Mouse (Mus musculus) liver, embryonic 11.5 days (tissue): ENCODE measurements around the gene Ube2l6. TPM values are rescaled to one million over a fixed set of nuclear protein-coding genes. Genes with fewer than 3 reads are reported as not detected.
A peak's percentile ranks its signal among the peaks of the same experiment; 100 is the strongest.

Experiments
- ATAC-seq: fragments of 200-750 bp; cut with Nextera tagmentation; replicated peaks from 2 replicates; pipeline ENCODE4 v1.8.0; 2017; ENCODE audit warnings: moderate number of reproducible peaks, mild to moderate bottlenecking, moderate TSS enrichment, moderate library complexity; ENCODE audit not compliant: low FRiP score
- DNase-seq: peaks from one replicate; pipeline ENCODE4 v3.0.0-alpha.2; 2017; ENCODE audit warnings: low spot score
- H3K27ac ChIP-seq: fragments of 300-500 bp; sonication (generic); 2 replicates; pipeline ENCODE4 v1.5.1; 2014; ENCODE audit warnings: mild to moderate bottlenecking, low read depth, low read length, control low read depth
- H3K27me3 ChIP-seq: fragments of 300-500 bp; sonication (generic); replicated peaks from 2 replicates; pipeline ENCODE4 v1.6.1; 2014; ENCODE audit warnings: low read length, mixed read lengths; ENCODE audit not compliant: control insufficient read depth, insufficient read depth
- H3K36me3 ChIP-seq: fragments of 300-500 bp; sonication (generic); 2 replicates; pipeline ENCODE4 v1.6.1; 2014; ENCODE audit warnings: mild to moderate bottlenecking, low read length, moderate library complexity, mixed read lengths; ENCODE audit not compliant: control insufficient read depth, insufficient read depth
- H3K4me1 ChIP-seq: fragments of 300-500 bp; sonication (generic); replicated peaks from 2 replicates; pipeline ENCODE4 v1.6.1; 2014; ENCODE audit warnings: low read length, mixed read lengths; ENCODE audit not compliant: control insufficient read depth, insufficient read depth
- H3K4me2 ChIP-seq: fragments of 300-500 bp; sonication (generic); 2 replicates; pipeline ENCODE4 v1.6.1; 2014; ENCODE audit warnings: mild to moderate bottlenecking, control low read depth, moderate library complexity
- H3K4me3 ChIP-seq: fragments of 300-500 bp; sonication (generic); 2 replicates; pipeline ENCODE4 v1.5.1; 2014; ENCODE audit warnings: low read depth, low read length, control low read depth
- H3K9ac ChIP-seq: fragments of 300-500 bp; sonication (generic); 2 replicates; pipeline ENCODE4 v1.6.1; 2014; ENCODE audit warnings: low read depth, low read length, control low read depth
- H3K9me3 ChIP-seq: fragments of 300-500 bp; sonication (generic); 2 replicates; pipeline ENCODE4 v1.6.1; 2016; ENCODE audit warnings: low read length, inconsistent platforms, mixed read lengths; ENCODE audit not compliant: control insufficient read depth
- WGBS: fragments of 180-500 bp; shearing (Covaris S2); extraction: QIAGEN DNeasy Blood & Tissue Kit; methylation state at CpG from one replicate; pipeline ENCODE4 v1.1.7; 2014; 5-methylcytosine and 5-hydroxymethylcytosine counted together
- polyA plus RNA-seq: library from polyadenylated mRNA; unstranded; fragments of >200 nt; fragmentation: Nextera tagmentation; extraction: Ambion mirVana; gene quantifications from 2 replicates; pipeline ENCODE4 v1.2.1, GENCODE M21; 2014

Ube2l6 gene
- polyA plus RNA-seq, 1 experiment from 2014 or later: 114 TPM

- ATAC-seq (no peak), DNase-seq (no peak)
- H3K4me1 ChIP-seq: no peaks in the 10 kb centered on the region
- H3K9me3 ChIP-seq: no peaks in the 10 kb centered on the region
- 41% methylated on average over 1 of the region's 1 CpGs for WGBS
- H3K4me3 ChIP-seq: no peak overlapping the region
- no peaks in the 10 kb centered on the region for H3K36me3 ChIP-seq
- H3K9ac ChIP-seq: no peak overlapping the region
- no peak overlapping the region for H3K4me2 ChIP-seq
- no peaks in the 10 kb centered on the region for H3K27me3 ChIP-seq
- H3K27ac ChIP-seq: no peak overlapping the region
Observed at GRCm38 (mm10) chr2:84762818-84763217, 35.8 kb upstream of the Ube2l6 start.

DNA sequence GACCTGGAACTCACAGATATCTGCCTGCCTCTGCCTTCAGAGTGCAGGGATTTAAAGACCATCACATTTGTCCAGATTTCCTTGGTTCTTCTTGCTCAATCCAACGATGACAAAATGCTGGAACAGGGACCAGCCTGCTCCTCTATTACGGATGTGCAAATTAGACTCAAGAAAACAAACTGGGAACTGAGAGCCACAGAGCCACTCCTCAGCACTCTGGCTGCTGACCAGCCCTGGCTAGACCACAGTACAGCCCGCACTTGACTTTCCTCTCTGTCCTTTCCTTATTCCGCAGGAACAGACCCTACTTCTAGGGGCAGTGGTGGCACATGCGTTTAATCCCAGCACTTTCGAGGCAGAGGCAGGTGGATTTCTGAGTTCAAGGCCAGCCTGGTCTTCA is 28.1 kb upstream of the Ube2l6 start:
- no peak for DNase-seq
- H3K27me3 ChIP-seq: peaks cover 2% of the 10 kb centered on the region; the same call in 1 of the 2 replicates
- H3K27ac ChIP-seq: no peak overlapping the region
- no peak overlapping the region for H3K4me2 ChIP-seq
- no peaks in the 10 kb centered on the region for H3K36me3 ChIP-seq
- H3K4me3 ChIP-seq: no peak overlapping the region
- H3K9me3 ChIP-seq: no peaks in the 10 kb centered on the region
- peaks cover 6% of the 10 kb centered on the region; the same call in 1 of the 2 replicates for H3K4me1 ChIP-seq
- ATAC-seq: no peak
- H3K9ac ChIP-seq: no peak overlapping the region
- WGBS: 67% methylated on average over 6 of the region's 6 CpGs

DNA sequence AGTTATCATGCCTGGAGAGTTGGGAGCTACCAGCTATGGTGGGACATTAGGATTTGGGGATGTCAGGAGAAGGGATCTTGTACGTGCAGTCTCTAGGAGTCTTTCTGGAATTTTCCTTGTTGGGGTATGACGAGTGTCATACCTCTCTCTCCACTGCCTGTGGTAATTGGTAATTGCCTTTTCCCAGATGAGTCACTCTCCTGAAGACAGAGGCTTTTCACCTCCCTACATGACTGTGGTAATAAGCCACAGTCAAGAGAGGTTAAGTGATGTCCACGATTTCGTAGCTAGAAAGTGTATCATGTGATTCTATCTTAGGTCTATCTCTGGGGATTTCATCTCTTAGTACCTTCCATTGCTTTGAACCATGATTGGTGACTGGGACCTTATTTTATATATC is 26.2 kb upstream of the Ube2l6 start:
- Histone ChIP-seq H3K9ac (no peak overlapping the region), H3K27me3 (peaks cover 2% of the 10 kb centered on the region; the same call in 1 of the 2 replicates), H3K27ac (no peak overlapping the region), H3K9me3 (no peaks in the 10 kb centered on the region), H3K4me2 (no peak overlapping the region), H3K36me3 (no peaks in the 10 kb centered on the region), H3K4me3 (no peak overlapping the region), H3K4me1 (peaks cover 6% of the 10 kb centered on the region; the same call in 1 of the 2 replicates)
- ATAC-seq (no peak), DNase-seq (no peak)
- 74% methylated on average over 4 of the region's 4 CpGs for WGBS

- Histone ChIP-seq H3K4me2 (no peak overlapping the region), H3K4me1 (peaks cover 6% of the 10 kb centered on the region; the same call in 1 of the 2 replicates), H3K9ac (no peak overlapping the region), H3K9me3 (no peaks in the 10 kb centered on the region), H3K36me3 (no peaks in the 10 kb centered on the region), H3K27me3 (peaks cover 2% of the 10 kb centered on the region), H3K27ac (no peak overlapping the region), H3K4me3 (no peak overlapping the region)
- DNase-seq: no peak
- 75% methylated on average over 5 of the region's 5 CpGs for WGBS
- no peak for ATAC-seq
Observed at GRCm38 (mm10) chr2:84773195-84773594, 25.4 kb upstream of the Ube2l6 start.

GRCm38 (mm10) chr2:84774751-84775150 is 23.9 kb upstream of the Ube2l6 start:
- WGBS: 11% methylated on average over 15 of the region's 15 CpGs
- Histone ChIP-seq H3K9me3 (no peaks in the 10 kb centered on the region), H3K27ac (0 out of 2 replicates have a peak overlapping the region, but pooled peaks have one; percentile 35), H3K27me3 (peaks cover 2% of the 10 kb centered on the region), H3K36me3 (no peaks in the 10 kb centered on the region), H3K4me1 (peaks cover 6% of the 10 kb centered on the region; the same call in 1 of the 2 replicates), H3K4me2 (peak overlapping the region; percentile 47), H3K9ac (0 out of 2 replicates have a peak overlapping the region, but pooled peaks have one; percentile 4), H3K4me3 (peak overlapping the region; percentile 31)
- peak; percentile 56 for DNase-seq
- peak; percentile 79 for ATAC-seq

GRCm38 (mm10) chr2:84775241-84775640 is 23.4 kb upstream of the Ube2l6 start, which contains the start of gene Serping1:
Gene Serping1 (minus strand): TSS chr2:84775444.
- peaks cover 6% of the 10 kb centered on the region; the same call in 1 of the 2 replicates for H3K4me1 ChIP-seq
- H3K4me3 ChIP-seq: peak within 1 kb of the TSS; percentile 31
- H3K27ac ChIP-seq: 0 out of 2 replicates have a peak within 1 kb of the TSS, but pooled peaks have one; percentile 35
- H3K4me2 ChIP-seq: peak within 1 kb of the TSS; percentile 47
- no peak for DNase-seq
- 60% methylated on average over 9 of the region's 9 CpGs for WGBS
- ATAC-seq: peak; percentile 55
- 0 out of 2 replicates have a peak within 1 kb of the TSS, but pooled peaks have one; percentile 4 for H3K9ac ChIP-seq
- peaks cover 2% of the 10 kb centered on the region for H3K27me3 ChIP-seq
- H3K36me3 ChIP-seq: no peaks in the 10 kb centered on the region
- H3K9me3 ChIP-seq: no peaks in the 10 kb centered on the region

DNA sequence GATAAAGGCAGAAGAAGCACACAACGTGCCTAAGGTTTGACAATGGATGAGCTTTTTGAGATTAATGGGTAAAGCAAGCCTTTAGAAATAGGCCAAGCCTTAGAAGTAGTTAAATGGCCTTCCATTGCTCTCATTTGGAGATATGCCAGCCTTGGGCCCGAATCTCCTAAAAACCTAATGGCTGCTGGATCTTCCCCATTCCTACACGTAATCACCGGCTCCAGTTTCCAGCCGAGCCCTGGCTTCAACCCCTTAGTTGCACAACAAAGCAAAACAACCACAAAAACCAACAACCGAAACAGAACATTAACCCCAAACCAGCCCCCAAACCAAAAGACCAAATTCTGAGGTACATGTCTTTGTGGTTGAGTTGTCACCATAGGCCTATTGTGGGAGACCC is 23.0 kb upstream of the Ube2l6 start:
- Histone ChIP-seq H3K4me2 (no peak overlapping the region), H3K4me3 (no peak overlapping the region), H3K9me3 (no peaks in the 10 kb centered on the region), H3K9ac (no peak overlapping the region), H3K27ac (no peak overlapping the region), H3K27me3 (peaks cover 2% of the 10 kb centered on the region), H3K4me1 (peaks cover 6% of the 10 kb centered on the region; the same call in 1 of the 2 replicates), H3K36me3 (no peaks in the 10 kb centered on the region)
- 71% methylated on average over 6 of the region's 6 CpGs for WGBS
- ATAC-seq (no peak), DNase-seq (no peak)

DNA sequence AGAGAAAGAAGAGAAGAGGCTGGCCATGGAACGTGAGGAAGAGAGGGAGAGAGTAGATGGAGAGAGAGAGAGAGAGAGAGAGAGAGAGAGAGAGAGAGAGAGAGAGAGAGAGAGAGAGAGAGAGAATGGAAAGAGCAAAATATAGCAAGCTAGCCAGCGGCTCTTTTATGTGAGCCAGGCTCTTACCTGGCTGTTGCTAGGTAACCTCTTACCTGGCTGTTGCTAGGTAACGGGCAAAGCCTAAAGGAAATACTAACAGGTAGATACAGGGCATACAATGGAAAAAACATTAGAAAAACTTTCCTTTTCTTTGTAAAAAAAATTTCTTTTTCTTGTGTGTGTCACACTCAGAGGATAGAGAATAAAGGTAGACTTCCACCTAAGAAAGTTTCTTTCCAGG is 20.9 kb upstream of the Ube2l6 start:
- Histone ChIP-seq H3K36me3 (no peaks in the 10 kb centered on the region), H3K4me1 (peaks cover 6% of the 10 kb centered on the region; the same call in 1 of the 2 replicates), H3K4me3 (no peak overlapping the region), H3K9ac (no peak overlapping the region), H3K27ac (no peak overlapping the region), H3K27me3 (no peaks in the 10 kb centered on the region; the same call in none of the 2 replicates), H3K4me2 (no peak overlapping the region), H3K9me3 (no peaks in the 10 kb centered on the region)
- no peak for ATAC-seq
- 57% methylated on average over 3 of the region's 3 CpGs for WGBS
- DNase-seq: no peak

- Histone ChIP-seq H3K36me3 (no peaks in the 10 kb centered on the region), H3K27me3 (no peaks in the 10 kb centered on the region; the same call in none of the 2 replicates), H3K27ac (no peak overlapping the region), H3K4me3 (no peak overlapping the region), H3K9me3 (no peaks in the 10 kb centered on the region), H3K4me1 (peaks cover 5% of the 10 kb centered on the region), H3K4me2 (no peak overlapping the region), H3K9ac (no peak overlapping the region)
- 38% methylated on average over 6 of the region's 6 CpGs for WGBS
- no peak for ATAC-seq
- DNase-seq: no peak
Observed at GRCm38 (mm10) chr2:84779210-84779609, 19.4 kb upstream of the Ube2l6 start.
